Mouse (Mus musculus) liver, embryonic 14.5 days (tissue): ENCODE data around the gene St5. TPM values are rescaled to one million over a fixed set of nuclear protein-coding genes. Genes with fewer than 3 reads are reported as not detected.

ENCODE experiments used
- ATAC-seq: fragments of 200-750 bp; cut with Nextera tagmentation; 2 replicates; pipeline ENCODE4 v1.8.0; 2017; ENCODE audit warnings: moderate number of reproducible peaks, mild to moderate bottlenecking, moderate library complexity; ENCODE audit not compliant: insufficient read depth
- DNase-seq, 3 experiments: peaks; one replicate each; pipeline ENCODE4 v3.0.0-alpha.2; 2012 to 2013; ENCODE audit warnings: low read depth in 3 of 3, low spot score in 3 of 3
- H3K27ac ChIP-seq: fragments of 300-500 bp; sonication (generic); 2 replicates; pipeline ENCODE4 v1.5.1; 2014; ENCODE audit warnings: moderate library complexity, mild to moderate bottlenecking, control low read depth, inconsistent platforms
- H3K27me3 ChIP-seq: fragments of 300-500 bp; sonication (generic); 2 replicates; pipeline ENCODE4 v1.6.1; 2014; ENCODE audit warnings: mild to moderate bottlenecking, low read length, moderate library complexity; ENCODE audit not compliant: control insufficient read depth, insufficient read depth
- H3K36me3 ChIP-seq: fragments of 300-500 bp; sonication (generic); replicated peaks from 2 replicates; pipeline ENCODE4 v1.6.1; 2014; ENCODE audit warnings: low read depth; ENCODE audit not compliant: control insufficient read depth, insufficient read depth
- H3K4me1 ChIP-seq, 2 experiments: fragments of 200-500 bp in 1 of 2; fragments of 300-500 bp in 1 of 2; sonication (generic) in 1 of 2; replicated peaks; 2 replicates each; pipeline ENCODE4 v1.6.1; 2012 to 2014; ENCODE audit warnings: antibody characterized with exemption in 1 of 2, inconsistent platforms in 1 of 2, low read length in 1 of 2; ENCODE audit not compliant: control insufficient read depth in 2 of 2, insufficient read depth in 2 of 2
- H3K4me2 ChIP-seq: fragments of 300-500 bp; sonication (generic); 2 replicates; pipeline ENCODE4 v1.6.1; 2014; ENCODE audit warnings: low read depth, mild to moderate bottlenecking, control low read depth, moderate library complexity
- H3K4me3 ChIP-seq, 2 experiments: fragments of 200-500 bp in 1 of 2; fragments of 300-500 bp in 1 of 2; sonication (generic) in 1 of 2; 2 replicates each; pipeline ENCODE4 v1.5.1; 2012 to 2014; ENCODE audit warnings: low read depth in 2 of 2, low read length in 2 of 2, mild to moderate bottlenecking in 2 of 2, control low read depth in 1 of 2, inconsistent platforms in 1 of 2, moderate library complexity in 1 of 2; ENCODE audit not compliant: insufficient read depth in 1 of 2
- H3K9ac ChIP-seq: fragments of 300-500 bp; sonication (generic); replicated peaks from 2 replicates; pipeline ENCODE4 v1.6.1; 2014; ENCODE audit warnings: mild to moderate bottlenecking, control low read depth, moderate library complexity
- H3K9me3 ChIP-seq: fragments of 300-500 bp; sonication (generic); 2 replicates; pipeline ENCODE4 v1.6.1; 2016; ENCODE audit warnings: low read length, mixed read lengths; ENCODE audit not compliant: control insufficient read depth
- CTCF ChIP-seq: IDR thresholded peaks from 2 replicates; pipeline ENCODE4 v1.5.1; 2016; ENCODE audit warnings: antibody characterized with exemption, low read depth, control low read depth
- EP300 ChIP-seq: IDR thresholded peaks from 2 replicates; pipeline ENCODE4 v1.6.1; 2016; ENCODE audit warnings: antibody characterized with exemption, low read depth
- WGBS: fragments of 180-500 bp; shearing (Covaris S2); extraction: QIAGEN DNeasy Blood & Tissue Kit; methylation state at CpG from one replicate; pipeline ENCODE4 v1.1.7; 2014; ENCODE audit not compliant: insufficient replicate concordance; 5-methylcytosine and 5-hydroxymethylcytosine counted together
- polyA plus RNA-seq, 2 experiments: library from polyadenylated mRNA; depleted of rRNA in 1 of 2; stranded (reverse) in 1 of 2; unstranded in 1 of 2; fragments of >200 nt; fragmentation: Nextera tagmentation in 1 of 2; extraction: Ambion mirVana in 1 of 2; gene quantifications; 2 replicates each; pipeline versions ENCODE4 v1.2.1 to v1.2.3; 2012 to 2014

Gene St5
- polyA plus RNA-seq, 2 experiments: 13.8 to 14.0 TPM

GRCm38 (mm10) chr7:109608831-109609230 lies 94.6 kb downstream of the St5 start:
- H3K9me3 ChIP-seq: no peaks in the 10 kb centered on the region
- 81% methylated on average over 6 of the region's 6 CpGs for WGBS
- TF ChIP-seq EP300 (no peak), CTCF (no peak)
- DNase-seq (no peak), ATAC-seq (no peak)
- H3K27ac ChIP-seq: no peak overlapping the region
- no peak overlapping the region for H3K4me3 ChIP-seq
- no peaks in the 10 kb centered on the region for H3K36me3 ChIP-seq
- H3K9ac ChIP-seq: no peak overlapping the region
- no peaks in the 10 kb centered on the region for H3K27me3 ChIP-seq
- peaks cover 4 to 16% of the 10 kb centered on the region in 2 experiments; a peak in 3 of 4 replicates for H3K4me1 ChIP-seq
- no peak overlapping the region for H3K4me2 ChIP-seq

GRCm38 (mm10) chr7:109606994-109607610 lies 96.3 kb downstream of the St5 start:
- Histone ChIP-seq H3K27ac (no peak overlapping the region), H3K4me1 (peaks cover 16 to 21% of the 10 kb centered on the region in 2 experiments), H3K9ac (no peak overlapping the region), H3K4me3 (no peak overlapping the region), H3K4me2 (no peak overlapping the region), H3K9me3 (no peaks in the 10 kb centered on the region), H3K36me3 (no peaks in the 10 kb centered on the region), H3K27me3 (no peaks in the 10 kb centered on the region)
- TF ChIP-seq EP300 (no peak), CTCF (no peak)
- no peak for DNase-seq
- WGBS: 73% methylated on average over 7 of the region's 7 CpGs
- ATAC-seq: no peak

- Histone ChIP-seq H3K27ac (peak overlapping the region; percentile 88), H3K4me1 (peaks cover 45 to 47% of the 10 kb centered on the region in 2 experiments), H3K4me2 (peak overlapping the region; percentile 64), H3K9ac (peak overlapping the region; percentile 68), H3K36me3 (no peaks in the 10 kb centered on the region), H3K4me3 (peak overlapping the region; percentile 48 to 54), H3K27me3 (no peaks in the 10 kb centered on the region), H3K9me3 (no peaks in the 10 kb centered on the region)
- 36% methylated on average over 5 of the region's 5 CpGs for WGBS
- DNase-seq (peak; percentile 65 to 67 (median 65)), ATAC-seq (peak; percentile 87)
- TF ChIP-seq CTCF (no peak), EP300 (peak; percentile 90)
Measured at GRCm38 (mm10) chr7:109602562-109602961, 100.8 kb downstream of the St5 start.

GRCm38 (mm10) chr7:109602022-109602421 lies 101.4 kb downstream of the St5 start:
- Histone ChIP-seq H3K9ac (peak overlapping the region; percentile 68), H3K27ac (peak overlapping the region; percentile 88), H3K4me2 (peak overlapping the region; percentile 64), H3K9me3 (no peaks in the 10 kb centered on the region), H3K36me3 (no peaks in the 10 kb centered on the region), H3K27me3 (no peaks in the 10 kb centered on the region), H3K4me3 (peak overlapping the region; percentile 48 to 54; a peak in 3 of 4 replicates), H3K4me1 (peaks cover 45 to 47% of the 10 kb centered on the region in 2 experiments)
- DNase-seq (no peak), ATAC-seq (peak; percentile 38; the same call in 1 of the 2 replicates)
- no peak for TF ChIP-seq EP300
- TF ChIP-seq CTCF: no peak

GRCm38 (mm10) chr7:109600702-109601101 lies 102.7 kb downstream of the St5 start:
- no peak for DNase-seq
- WGBS: 60% methylated on average over 3 of the region's 3 CpGs

More at GRCm38 (mm10) chr7:109600702-109601101, 102.7 kb downstream of the St5 start:
- ATAC-seq: 0 out of 2 replicates have a peak, but pooled peaks have one; percentile 11
- H3K27me3 ChIP-seq: no peaks in the 10 kb centered on the region
- H3K4me3 ChIP-seq: peak overlapping the region in 1 of 2 experiments; percentile 48; a peak in 2 of 4 replicates
- peak overlapping the region; percentile 86 for H3K27ac ChIP-seq
- H3K4me1 ChIP-seq: peaks cover 54 to 58% of the 10 kb centered on the region in 2 experiments
- no peaks in the 10 kb centered on the region for H3K9me3 ChIP-seq
- TF ChIP-seq CTCF: no peak
- no peak for TF ChIP-seq EP300
- no peaks in the 10 kb centered on the region for H3K36me3 ChIP-seq
- H3K4me2 ChIP-seq: peak overlapping the region; percentile 64
- H3K9ac ChIP-seq: peak overlapping the region; percentile 60
